Mouse (Mus musculus) limb, embryonic 12.5 days (tissue): ENCODE data around the gene Agrp. TPM values are rescaled to one million over a fixed set of nuclear protein-coding genes. Genes with fewer than 3 reads are reported as not detected.
"Not testable (repeated sequence)": the region's sequence is repeated elsewhere in the genome, so short reads cannot be mapped to it uniquely, and the experiment has no call there.

ENCODE experiments used
- ATAC-seq: fragments of 200-750 bp; cut with Nextera tagmentation; 2 replicates; pipeline ENCODE4 v1.8.0; 2017; ENCODE audit warnings: low read depth, moderate TSS enrichment; ENCODE audit not compliant: insufficient number of reproducible peaks, insufficient read depth, low FRiP score, low TSS enrichment
- H3K27ac ChIP-seq: fragments of 300-500 bp; sonication (generic); 2 replicates; pipeline ENCODE4 v1.5.1; 2016; ENCODE audit warnings: mild to moderate bottlenecking, moderate library complexity
- H3K27me3 ChIP-seq: fragments of 300-500 bp; sonication (generic); 2 replicates; pipeline ENCODE4 v1.6.1; 2016; ENCODE audit warnings: mild to moderate bottlenecking, moderate library complexity
- H3K36me3 ChIP-seq: fragments of 300-500 bp; sonication (generic); 2 replicates; pipeline ENCODE4 v1.6.1; 2016; ENCODE audit warnings: mild to moderate bottlenecking, moderate library complexity
- H3K4me1 ChIP-seq: fragments of 300-500 bp; sonication (generic); replicated peaks from 2 replicates; pipeline ENCODE4 v1.6.1; 2016
- H3K4me2 ChIP-seq: fragments of 300-500 bp; sonication (generic); 2 replicates; pipeline ENCODE4 v1.6.1; 2016; ENCODE audit warnings: mild to moderate bottlenecking, moderate library complexity
- H3K4me3 ChIP-seq: fragments of 300-500 bp; sonication (generic); replicated peaks from 2 replicates; pipeline ENCODE4 v1.5.1; 2016; ENCODE audit warnings: mild to moderate bottlenecking
- H3K9ac ChIP-seq: fragments of 300-500 bp; sonication (generic); replicated peaks from 2 replicates; pipeline ENCODE4 v1.6.1; 2016; ENCODE audit warnings: mild to moderate bottlenecking, moderate library complexity
- H3K9me3 ChIP-seq: fragments of 300-500 bp; sonication (generic); 2 replicates; pipeline ENCODE4 v1.6.1; 2016; ENCODE audit warnings: mild to moderate bottlenecking, moderate library complexity
- WGBS: fragments of 180-500 bp; shearing (Covaris S2); methylation state at CpG from one replicate; pipeline ENCODE4 v1.1.7; 2016; 5-methylcytosine and 5-hydroxymethylcytosine counted together
- polyA plus RNA-seq: library from polyadenylated mRNA; unstranded; fragments of >200 nt; fragmentation: Nextera tagmentation; extraction: Ambion mirVana; gene quantifications from 2 replicates; pipeline ENCODE4 v1.2.1, GENCODE M21; 2016

Gene Agrp
- polyA plus RNA-seq, 1 experiment from 2014 or later = 0.97 TPM

DNA sequence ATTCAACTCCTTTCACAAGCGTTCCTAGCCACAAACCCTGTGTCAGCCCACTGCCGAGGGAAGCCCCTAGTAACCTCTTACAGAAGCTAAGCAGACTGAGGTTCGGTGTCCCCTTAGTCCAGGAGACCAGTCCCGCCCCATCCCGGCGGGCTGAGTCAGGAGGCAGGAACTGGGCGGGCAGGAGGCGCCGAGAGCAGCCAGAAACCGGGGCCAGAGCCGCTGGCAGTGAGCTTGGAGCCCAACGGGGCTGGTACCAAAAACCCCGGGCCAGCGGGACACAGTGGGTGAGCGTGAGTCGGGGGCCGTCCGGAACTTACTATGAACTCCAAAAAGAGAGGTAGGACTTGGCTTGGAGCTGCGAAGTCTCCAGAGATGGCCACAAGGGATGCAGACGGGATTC lies 24.2 kb downstream of the Agrp start:
- Histone ChIP-seq H3K4me2 (peak overlapping the region; percentile 99), H3K4me1 (peaks cover 18% of the 10 kb centered on the region), H3K27ac (no peak overlapping the region), H3K36me3 (peaks cover 33% of the 10 kb centered on the region), H3K9ac (0 out of 2 replicates have a peak overlapping the region, but pooled peaks have one; percentile 40), H3K9me3 (no peaks in the 10 kb centered on the region), H3K4me3 (peak overlapping the region; percentile 54), H3K27me3 (peaks cover 37% of the 10 kb centered on the region)
- WGBS = 3% methylated on average over 20 of the region's 20 CpGs
- no peak for ATAC-seq

DNA sequence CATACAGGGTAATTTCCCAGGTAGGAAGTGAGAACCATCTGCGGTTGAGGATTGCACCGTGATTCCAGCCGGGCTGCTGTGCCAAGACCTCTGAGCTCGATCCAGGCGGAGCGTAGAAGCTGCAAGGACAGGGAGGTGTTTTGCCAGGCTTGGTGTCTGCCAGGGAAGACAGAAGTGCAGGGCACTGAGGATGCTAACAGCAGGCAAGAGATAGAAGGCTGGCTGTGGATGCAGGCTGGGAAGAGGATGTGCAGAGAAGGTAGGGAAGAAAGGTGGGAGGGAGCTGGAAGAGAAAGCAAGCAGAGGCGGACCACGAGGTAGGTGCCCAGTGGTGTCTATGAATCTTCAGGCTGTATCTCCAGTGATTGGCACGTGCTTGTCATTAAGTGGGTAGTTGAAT lies 25.4 kb downstream of the Agrp start:
- H3K36me3 ChIP-seq = peaks cover 21% of the 10 kb centered on the region
- H3K4me2 ChIP-seq = no peak overlapping the region
- H3K9ac ChIP-seq = no peak overlapping the region
- no peak overlapping the region for H3K4me3 ChIP-seq
- H3K27ac ChIP-seq = no peak overlapping the region
- H3K9me3 ChIP-seq = no peaks in the 10 kb centered on the region
- peaks cover 28% of the 10 kb centered on the region for H3K4me1 ChIP-seq
- 87% methylated on average over 9 of the region's 9 CpGs for WGBS
- ATAC-seq = no peak
- H3K27me3 ChIP-seq = peaks cover 37% of the 10 kb centered on the region

DNA sequence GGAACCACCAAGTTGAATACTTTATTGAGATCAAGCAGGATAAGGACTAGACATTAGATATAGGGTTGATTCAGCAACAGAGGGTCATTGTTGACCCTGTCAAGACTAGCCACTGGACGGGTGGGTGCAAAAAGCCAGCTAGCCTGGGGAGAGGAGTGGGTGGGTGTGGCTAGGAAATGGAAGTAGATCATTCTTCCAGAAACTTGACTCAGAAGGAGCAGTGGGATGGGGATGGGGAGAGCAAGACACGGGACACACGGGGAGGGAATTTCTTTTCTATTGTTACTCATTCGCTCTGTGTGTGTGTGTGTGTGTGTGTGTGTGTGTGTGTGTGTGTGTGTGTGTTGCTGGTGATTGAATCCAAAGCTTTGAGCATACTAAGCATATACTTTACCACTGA lies 27.4 kb downstream of the Agrp start:
- no peak overlapping the region for H3K27ac ChIP-seq
- H3K9me3 ChIP-seq = no peaks in the 10 kb centered on the region

DNA sequence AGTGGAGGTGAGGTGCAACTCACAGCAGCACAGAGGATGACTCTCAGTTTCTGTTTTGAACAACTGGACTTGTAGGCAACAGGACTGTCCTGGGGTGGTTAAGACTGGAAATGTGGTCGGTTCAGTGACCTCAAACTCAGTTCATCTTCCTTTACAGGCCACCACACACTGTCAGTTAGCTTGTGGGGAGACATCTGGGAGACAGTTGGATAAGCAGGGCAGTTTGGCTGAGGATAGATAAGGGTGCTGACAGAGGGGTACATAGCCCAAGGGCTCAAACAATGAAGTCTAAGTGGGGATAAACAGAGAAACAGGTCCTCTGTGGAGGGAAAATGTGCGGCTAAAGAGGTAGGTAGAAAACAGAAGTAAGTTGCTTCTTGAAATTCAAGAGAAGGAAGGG lies 27.8 kb downstream of the Agrp start:
- H3K36me3 ChIP-seq = no peaks in the 10 kb centered on the region
- no peak overlapping the region for H3K4me3 ChIP-seq
- no peak overlapping the region for H3K4me2 ChIP-seq
- H3K9me3 ChIP-seq = no peaks in the 10 kb centered on the region
- H3K27me3 ChIP-seq = peaks cover 29% of the 10 kb centered on the region
- H3K27ac ChIP-seq = no peak overlapping the region
- peaks cover 38% of the 10 kb centered on the region for H3K4me1 ChIP-seq
- ATAC-seq = no peak
- no peak overlapping the region for H3K9ac ChIP-seq
- 62% methylated on average over 2 of the region's 2 CpGs for WGBS

More for the DNA sequence above, 27.4 kb downstream of the Agrp start:
- Histone ChIP-seq H3K4me3 (no peak overlapping the region), H3K4me2 (no peak overlapping the region), H3K9ac (no peak overlapping the region), H3K4me1 (peaks cover 40% of the 10 kb centered on the region), H3K36me3 (no peaks in the 10 kb centered on the region; the same call in 1 of the 2 replicates), H3K27me3 (peaks cover 33% of the 10 kb centered on the region)
- no peak for ATAC-seq
- WGBS = 81% methylated on average over 4 of the region's 4 CpGs

DNA sequence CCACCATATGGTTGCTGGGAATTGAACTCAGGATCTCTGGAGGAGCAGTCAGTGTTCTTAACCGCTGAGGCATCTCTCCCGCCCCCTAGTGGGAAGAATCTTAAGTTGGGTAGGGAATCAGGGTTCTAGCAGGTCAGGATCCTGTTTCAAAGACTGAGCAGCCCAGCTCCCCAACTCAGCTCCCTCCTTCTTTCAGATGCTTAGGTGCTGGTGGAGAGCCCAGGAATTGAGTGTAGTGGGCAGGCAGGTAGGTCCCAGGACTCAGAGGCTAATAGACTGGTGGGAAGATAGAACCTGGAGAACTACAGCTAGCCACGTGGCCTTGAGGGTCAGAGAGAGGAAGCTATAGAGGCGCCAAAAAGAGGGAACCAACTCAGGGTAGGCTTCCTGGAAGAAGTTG lies 29.5 kb downstream of the Agrp start:
- Histone ChIP-seq H3K36me3 (no peaks in the 10 kb centered on the region), H3K9ac (no peak overlapping the region), H3K27me3 (peaks cover 15% of the 10 kb centered on the region), H3K9me3 (no peaks in the 10 kb centered on the region), H3K27ac (no peak overlapping the region), H3K4me3 (no peak overlapping the region), H3K4me1 (peaks cover 29% of the 10 kb centered on the region), H3K4me2 (no peak overlapping the region)
- no peak for ATAC-seq
- 35% methylated on average over 4 of the region's 4 CpGs for WGBS

DNA sequence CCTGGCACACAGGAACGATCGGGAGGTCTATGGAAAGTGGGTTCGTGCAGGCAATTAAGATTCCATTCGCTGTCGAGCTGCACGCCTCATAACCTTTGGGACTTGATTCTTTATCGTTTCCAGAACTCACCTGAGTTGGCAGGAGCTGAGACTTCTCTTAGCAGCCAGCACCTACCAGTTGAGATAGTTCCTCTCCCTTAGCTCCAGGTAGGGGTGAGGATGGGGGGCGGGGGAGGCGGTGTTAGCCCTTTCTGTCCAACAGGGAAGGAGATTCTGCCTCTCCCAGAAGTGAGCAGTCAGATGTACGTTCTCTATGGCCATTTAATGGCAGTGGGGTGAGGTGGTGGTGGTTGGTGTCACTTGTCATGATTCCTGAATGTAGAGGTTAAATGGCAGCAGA lies 30.1 kb downstream of the Agrp start:
- no peaks in the 10 kb centered on the region for H3K36me3 ChIP-seq
- peak overlapping the region; percentile 87 for H3K9ac ChIP-seq
- H3K27ac ChIP-seq = peak overlapping the region; percentile 84; the same call in 1 of the 2 replicates
- peaks cover 28% of the 10 kb centered on the region for H3K4me1 ChIP-seq
- H3K9me3 ChIP-seq = no peaks in the 10 kb centered on the region
- peaks cover 9% of the 10 kb centered on the region for H3K27me3 ChIP-seq
- H3K4me2 ChIP-seq = peak overlapping the region; percentile 91
- no peak for ATAC-seq
- 7% methylated on average over 10 of the region's 10 CpGs for WGBS
- H3K4me3 ChIP-seq = peak overlapping the region; percentile 78

DNA sequence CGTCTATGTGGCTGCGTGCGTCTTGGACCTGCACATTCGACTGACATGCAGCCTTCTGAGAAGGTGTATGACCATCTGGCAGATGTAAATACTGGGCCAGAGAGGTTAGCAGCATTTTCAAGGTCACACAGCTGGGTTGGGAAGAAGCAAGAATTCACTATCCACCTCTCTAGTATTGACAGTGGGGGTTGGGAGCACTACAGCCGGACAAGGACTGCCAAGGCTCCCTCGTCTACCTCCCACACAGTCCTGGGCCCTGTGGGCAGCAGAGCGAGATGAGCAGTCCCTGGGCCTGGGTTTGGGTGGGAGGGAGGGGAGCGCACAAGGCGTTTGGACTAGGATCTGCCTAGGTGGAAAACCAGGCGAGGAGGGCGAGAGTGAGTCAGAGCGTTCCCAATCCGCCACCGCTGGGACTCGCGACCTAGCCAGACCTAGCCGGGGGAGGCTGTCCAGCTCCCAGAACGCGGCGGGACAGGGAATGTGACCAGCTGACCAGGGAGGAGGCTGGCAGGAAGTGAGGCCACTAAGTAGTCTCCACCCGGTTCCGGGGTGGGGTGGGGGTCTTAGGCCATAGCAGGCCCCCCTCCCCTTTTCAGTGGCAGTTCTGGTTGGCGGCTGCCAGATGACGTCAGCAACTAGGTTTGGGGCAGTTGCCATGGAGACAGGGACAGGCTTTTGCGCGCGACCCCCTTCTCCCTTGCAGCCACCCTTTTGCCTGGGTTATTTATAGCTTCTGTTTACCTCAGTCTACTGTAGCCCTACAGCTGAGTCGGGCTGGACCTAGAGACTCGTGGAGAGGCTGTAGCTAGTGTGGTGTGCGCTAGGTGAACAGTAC lies 30.8 kb downstream of the Agrp start:
- no peaks in the 10 kb centered on the region for H3K36me3 ChIP-seq
- peak overlapping the region; percentile 84 for H3K27ac ChIP-seq
- ATAC-seq = peak; percentile 45; the same call in 1 of the 2 replicates
- H3K9ac ChIP-seq = peak overlapping the region; percentile 87
- H3K9me3 ChIP-seq = no peaks in the 10 kb centered on the region
- H3K4me3 ChIP-seq = peak overlapping the region; percentile 78
- 2% methylated on average over 30 of the region's 30 CpGs for WGBS
- H3K4me2 ChIP-seq = peak overlapping the region; percentile 91
- H3K27me3 ChIP-seq = peaks cover 4% of the 10 kb centered on the region; the same call in 1 of the 2 replicates
- H3K4me1 ChIP-seq = peaks cover 28% of the 10 kb centered on the region

DNA sequence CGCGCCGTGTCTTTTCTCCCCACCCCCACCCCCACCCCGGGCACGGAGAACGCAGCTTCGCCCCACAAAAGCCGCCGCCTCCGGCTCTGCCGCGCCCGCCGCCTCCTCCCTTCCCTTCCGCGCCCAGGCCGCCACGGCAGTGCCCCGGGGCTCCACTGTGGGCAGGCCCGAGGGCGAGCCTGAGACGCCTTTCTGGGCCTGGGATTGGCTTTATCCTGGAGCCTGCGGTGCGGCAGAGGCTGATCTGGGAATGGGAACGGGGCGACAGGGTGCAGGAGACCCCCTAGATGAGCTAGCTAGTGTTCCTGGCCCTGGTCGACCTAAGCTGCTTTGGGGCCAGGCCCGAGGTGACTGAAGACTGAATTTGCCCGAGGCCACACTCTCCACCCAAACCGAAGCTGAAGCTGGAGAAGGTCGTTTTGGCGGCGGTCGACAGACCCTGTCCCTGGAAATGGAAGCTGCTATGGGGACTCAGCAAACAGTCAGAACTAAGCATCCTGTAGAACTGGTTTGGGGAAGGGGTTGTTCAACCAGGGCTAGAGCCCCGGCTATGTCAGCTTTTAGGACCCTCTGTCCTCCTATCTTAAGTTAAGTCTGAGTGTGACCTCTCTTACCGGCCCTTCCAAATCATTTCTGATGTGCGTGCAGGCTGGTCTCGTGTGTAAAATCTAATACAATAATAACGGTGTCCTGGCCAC lies 31.6 kb downstream of the Agrp start:
- Histone ChIP-seq H3K27me3 (no peaks in the 10 kb centered on the region), H3K4me1 (peaks cover 28% of the 10 kb centered on the region), H3K9me3 (no peaks in the 10 kb centered on the region), H3K36me3 (no peaks in the 10 kb centered on the region), H3K4me3 (peak overlapping the region; percentile 78), H3K4me2 (peak overlapping the region; percentile 91), H3K9ac (peak overlapping the region; percentile 87), H3K27ac (peak overlapping the region; percentile 84)
- WGBS = 1% methylated on average over 39 of the region's 39 CpGs
- ATAC-seq = peak; percentile 34

DNA sequence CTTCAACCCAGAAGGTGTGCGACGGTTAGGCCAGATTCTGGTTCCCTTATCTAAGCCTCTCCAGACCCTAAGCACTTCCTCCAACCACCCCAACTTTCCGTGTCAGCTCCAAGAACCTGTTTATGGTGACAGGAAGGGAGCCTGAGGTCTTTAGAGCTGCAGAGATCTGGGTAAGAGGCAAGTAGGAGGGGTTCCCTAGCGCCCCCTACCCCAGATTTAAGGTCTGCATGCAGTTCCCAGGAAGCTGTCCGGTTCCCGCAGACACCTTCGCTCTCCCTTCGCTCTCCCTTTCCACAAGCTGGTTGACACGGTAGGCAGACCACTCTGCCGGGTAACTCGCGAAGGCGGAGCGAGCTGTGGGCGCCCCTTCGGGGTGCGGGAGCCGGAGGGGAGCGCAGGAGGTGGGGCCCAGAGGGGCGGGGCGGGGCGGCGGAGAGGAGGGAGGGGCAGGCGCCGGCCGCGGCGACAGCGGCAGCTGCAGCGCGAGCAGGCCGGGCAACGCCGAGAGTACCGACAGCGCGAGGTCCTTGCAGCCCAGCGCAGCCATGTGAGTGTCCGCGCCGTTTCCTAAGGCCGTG lies 32.3 kb downstream of the Agrp start, which contains the start of gene Ripor1:
Ripor1 (plus strand) TSS at position 452 of the 578 bp plus-strand sequence.
- Histone ChIP-seq H3K27me3 (no peaks in the 10 kb centered on the region), H3K27ac (peak within 1 kb of the TSS; percentile 84), H3K4me2 (peak within 1 kb of the TSS; percentile 91), H3K4me3 (peak within 1 kb of the TSS; percentile 78), H3K36me3 (no peaks in the 10 kb centered on the region), H3K9ac (peak within 1 kb of the TSS; percentile 87), H3K9me3 (no peaks in the 10 kb centered on the region), H3K4me1 (peaks cover 28% of the 10 kb centered on the region)
- 1% methylated on average over 35 of the region's 42 CpGs for WGBS
- peak; percentile 61 for ATAC-seq

DNA sequence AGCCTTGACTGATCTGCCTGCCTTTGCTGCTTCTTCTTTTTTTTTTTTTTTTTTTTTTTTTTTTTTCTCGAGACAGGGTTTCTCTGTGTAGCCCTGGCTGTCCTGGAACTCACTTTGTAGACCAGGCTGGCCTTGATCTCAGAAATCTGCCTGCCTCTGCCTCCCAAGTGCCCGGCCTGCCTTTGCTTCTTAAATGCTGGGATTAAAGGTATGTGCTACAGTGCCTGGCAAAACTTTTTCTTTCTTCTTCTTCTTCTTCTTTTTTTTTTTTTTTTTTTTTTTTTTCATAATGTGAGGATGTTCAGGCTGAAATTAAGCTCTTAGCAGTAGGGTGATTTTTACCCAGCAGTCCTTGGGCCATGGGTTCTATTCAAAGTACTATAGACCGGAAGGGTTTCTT lies 34.7 kb downstream of the Agrp start:
- H3K27ac ChIP-seq, H3K4me3 ChIP-seq, H3K27me3 ChIP-seq, H3K9me3 ChIP-seq, H3K4me2 ChIP-seq, ATAC-seq, H3K36me3 ChIP-seq, H3K9ac ChIP-seq: not testable (repeated sequence)
- 73% methylated on average over 3 of the region's 3 CpGs for WGBS
- peaks cover 26% of the 10 kb centered on the region for H3K4me1 ChIP-seq

DNA sequence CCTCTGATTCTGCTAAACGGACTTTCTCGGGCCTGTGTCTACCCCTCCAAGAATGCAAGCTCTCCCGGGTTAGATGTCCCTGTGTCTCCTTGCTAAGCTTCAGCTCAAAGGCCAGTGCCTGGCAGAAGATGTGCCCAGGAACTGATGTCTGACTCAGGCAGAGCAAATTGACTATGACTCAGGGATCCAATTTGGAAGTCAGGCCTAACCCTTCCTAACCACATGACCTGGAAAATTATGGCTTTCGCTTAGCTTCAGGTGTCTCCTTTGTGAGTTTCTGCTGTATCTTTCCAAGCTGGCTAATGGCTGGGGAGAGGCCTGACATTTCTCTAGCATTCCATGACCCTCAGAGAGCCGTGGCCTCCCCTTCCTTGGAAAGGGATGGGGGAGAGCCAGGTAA lies 35.9 kb downstream of the Agrp start:
- no peak overlapping the region for H3K9ac ChIP-seq
- no peak overlapping the region for H3K4me2 ChIP-seq
- no peaks in the 10 kb centered on the region for H3K36me3 ChIP-seq
- no peak overlapping the region for H3K4me3 ChIP-seq
- H3K27ac ChIP-seq = no peak overlapping the region
- ATAC-seq = no peak
- 74% methylated on average over 5 of the region's 5 CpGs for WGBS
- H3K9me3 ChIP-seq = no peaks in the 10 kb centered on the region
- no peaks in the 10 kb centered on the region for H3K27me3 ChIP-seq
- peaks cover 19% of the 10 kb centered on the region for H3K4me1 ChIP-seq
